Mouse (Mus musculus): Measurements from ENCODE around the gene Hmgb2.

DNA sequence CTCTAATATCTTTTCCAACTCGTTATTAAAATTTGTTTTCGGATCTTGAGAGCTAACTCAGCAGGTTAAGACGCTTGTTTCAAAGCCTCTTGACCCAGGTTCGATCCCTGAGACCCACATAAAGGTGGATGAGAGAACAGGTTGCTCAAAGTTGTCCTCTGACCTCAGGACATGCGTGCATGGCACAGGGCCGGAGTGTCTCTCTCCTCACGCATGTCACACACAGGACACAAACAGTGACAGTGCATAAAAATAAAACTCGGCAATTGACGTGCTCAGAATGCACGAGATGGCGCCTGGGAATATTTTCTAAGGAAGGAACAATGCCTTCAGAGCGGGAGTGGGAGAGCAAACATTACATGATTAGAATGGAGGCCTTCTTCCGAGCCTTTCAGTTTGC, 18.5 kb downstream of the Hmgb2 start:
- TF ChIP-seq CTCF (IDR thresholded peaks at IDR 0.05; ENCODE audit: control insufficient read depth, insufficient read depth, insufficient read length): no peak
- TF ChIP-seq MAX (IDR thresholded peaks at IDR 0.05): no peak
- TF ChIP-seq USF1 (IDR thresholded peaks at IDR 0.05; ENCODE audit: low read depth): no peak
- TF ChIP-seq CEBPB (IDR thresholded peaks at IDR 0.05; ENCODE audit: low read depth): no peak
- no peak for TF ChIP-seq FOSL1 (IDR thresholded peaks at IDR 0.05; ENCODE audit: insufficient read depth, low read length, poor library complexity, severe bottlenecking)
